Mouse (Mus musculus): ENCODE measurements around the gene Atg4a-ps. TPM values are rescaled to one million over a fixed set of nuclear protein-coding genes. Genes with fewer than 3 reads are reported as not detected.
"Not testable (repeated sequence)": the region's sequence is repeated elsewhere in the genome, so short reads cannot be mapped to it uniquely, and the experiment has no call there.

Gene Atg4a-ps
- 1 to 10 TPM in 1 of 2 experiments, not detected in 1; 1.5 TPM for total RNA-seq (2021)
- long read RNA-seq, experiment 1, result 0 reads
- long read RNA-seq, experiment 2, result 0 reads

GRCm38 (mm10) chr3:103645968-103646367 lies at the start of gene Atg4a-ps:
Gene Atg4a-ps, minus strand, starts transcription at chr3:103646068.
- intact Hi-C loops (cut with DNase I); DNase-seq (ENCODE audit: low spot score in 2 of 2): not testable (repeated sequence)

- intact Hi-C loops (cut with DNase I), result no loop called here
- DNase-seq (ENCODE audit: low spot score in 2 of 2), result no peak
Observed at GRCm38 (mm10) chr3:103695556-103695955, 49.7 kb upstream of the Atg4a-ps start.

- intact Hi-C loops (cut with DNase I), result no loop called here
- no peak for DNase-seq (ENCODE audit: low spot score in 2 of 2)
Observed at GRCm38 (mm10) chr3:103690506-103690905, 44.6 kb upstream of the Atg4a-ps start.

GRCm38 (mm10) chr3:103689043-103689442 lies 43.2 kb upstream of the Atg4a-ps start:
- intact Hi-C loops (cut with DNase I), result no loop called here
- DNase-seq (ENCODE audit: low spot score in 2 of 2), result no peak

DNA sequence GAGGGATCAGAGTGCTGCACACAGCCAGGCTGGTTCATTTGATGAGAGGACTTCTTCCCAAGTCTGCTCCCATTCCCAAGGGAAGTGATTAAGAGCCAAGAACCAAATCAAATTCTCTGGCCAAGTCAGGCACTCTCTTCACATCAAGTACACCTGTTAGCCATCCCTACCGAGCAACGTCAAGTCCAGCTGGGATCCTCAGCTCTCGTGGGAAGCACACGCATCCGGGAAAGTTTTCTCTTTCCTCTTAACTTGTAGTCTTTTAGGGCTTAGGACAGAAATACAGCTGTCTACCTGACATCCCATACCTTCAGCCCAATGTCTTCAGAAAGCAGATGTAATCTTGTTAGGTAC lies 38.1 kb upstream of the Atg4a-ps start:
- DNase-seq (ENCODE audit: low spot score in 2 of 2), result no peak
- intact Hi-C loops (cut with DNase I), result no loop called here

- DNase-seq (ENCODE audit: low spot score in 2 of 2), result peak; percentile 44 to 73
- intact Hi-C loops (cut with DNase I), result no loop called here
Observed at GRCm38 (mm10) chr3:103683234-103683965, 37.5 kb upstream of the Atg4a-ps start.

GRCm38 (mm10) chr3:103682473-103682872 lies 36.6 kb upstream of the Atg4a-ps start:
- peak in 1 of 2 experiments; percentile 28 for DNase-seq (ENCODE audit: low spot score in 2 of 2)
- intact Hi-C loops (cut with DNase I), result no loop called here

DNA sequence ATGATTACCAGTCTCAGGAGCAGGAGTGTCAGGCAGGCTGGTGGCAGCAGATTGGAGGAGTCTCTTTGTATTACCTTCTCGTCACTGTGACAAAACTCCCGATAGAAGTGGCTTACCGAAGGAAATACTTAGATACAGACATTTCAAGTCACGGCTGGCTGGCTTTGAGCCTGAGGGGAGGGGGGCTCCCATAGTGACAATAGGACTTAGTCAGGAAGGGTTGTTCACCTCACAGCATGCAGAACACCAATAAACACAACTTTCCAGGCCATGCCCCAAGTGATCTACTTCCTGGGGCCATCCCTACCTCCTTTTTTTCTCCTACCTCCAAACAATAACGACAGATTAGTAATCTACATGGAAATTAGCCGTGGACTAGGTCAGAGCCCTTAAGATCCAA lies 32.9 kb upstream of the Atg4a-ps start:
- intact Hi-C loops (cut with DNase I), result no loop called here
- DNase-seq (ENCODE audit: low spot score in 2 of 2), result no peak

- intact Hi-C loops (cut with DNase I), result no loop called here
- no peak for DNase-seq (ENCODE audit: low spot score in 2 of 2)
Observed at GRCm38 (mm10) chr3:103672716-103673115, 26.8 kb upstream of the Atg4a-ps start.

DNA sequence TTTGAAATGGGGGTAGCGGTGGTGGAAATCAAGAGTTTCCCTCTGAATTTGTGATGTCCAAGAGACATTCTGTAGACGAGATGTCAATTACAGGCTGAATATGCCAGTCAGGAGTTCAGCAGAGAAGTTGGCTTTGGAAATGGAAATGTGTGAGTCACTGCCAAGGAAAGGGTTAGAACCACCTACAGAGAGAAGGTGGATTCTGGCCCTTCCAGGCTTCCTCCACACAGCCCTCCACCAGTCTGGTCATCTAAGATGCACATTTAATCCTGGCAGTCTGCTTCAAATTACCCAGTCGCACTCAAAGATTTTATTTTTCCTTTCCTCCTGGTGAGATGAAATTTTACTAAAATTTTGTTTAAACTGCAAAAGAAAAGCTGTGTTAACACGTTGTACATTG lies 26.2 kb upstream of the Atg4a-ps start:
- no peak for DNase-seq (ENCODE audit: low spot score in 2 of 2)
- intact Hi-C loops (cut with DNase I), result no loop called here

GRCm38 (mm10) chr3:103663385-103663784 lies 17.5 kb upstream of the Atg4a-ps start:
- intact Hi-C loops (cut with DNase I), result no loop called here
- DNase-seq (ENCODE audit: low spot score in 2 of 2), result no peak

GRCm38 (mm10) chr3:103661714-103662113 lies 15.8 kb upstream of the Atg4a-ps start:
- intact Hi-C loops (cut with DNase I), result no loop called here
- peak in 1 of 2 experiments; percentile 29 for DNase-seq (ENCODE audit: low spot score in 2 of 2)

GRCm38 (mm10) chr3:103660012-103660411 lies 14.1 kb upstream of the Atg4a-ps start:
- intact Hi-C loops (cut with DNase I), result no loop called here
- DNase-seq (ENCODE audit: low spot score in 2 of 2), result peak; percentile 11 to 27

DNA sequence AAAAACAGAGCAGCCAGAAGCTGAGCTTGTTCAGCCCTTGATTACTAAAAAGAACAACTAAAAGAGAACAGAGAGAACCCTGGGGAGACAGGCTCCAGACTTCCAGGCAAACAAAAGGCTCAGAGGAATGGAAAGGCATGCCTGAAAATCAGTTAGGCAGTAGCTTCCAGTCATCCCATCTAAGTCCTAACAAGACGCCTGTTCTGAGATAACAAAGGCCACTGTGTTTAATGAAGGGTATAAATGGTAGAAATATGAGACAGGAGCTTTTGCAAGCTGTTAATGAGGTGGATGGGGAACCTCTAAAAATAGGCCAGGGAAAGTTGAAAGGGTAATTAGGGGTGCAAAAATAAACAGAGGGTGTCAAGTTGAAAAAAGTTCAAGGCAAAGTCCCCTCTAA lies 4.5 kb upstream of the Atg4a-ps start:
- DNase-seq (ENCODE audit: low spot score in 2 of 2), result no peak
- intact Hi-C loops (cut with DNase I), result no loop called here

DNA sequence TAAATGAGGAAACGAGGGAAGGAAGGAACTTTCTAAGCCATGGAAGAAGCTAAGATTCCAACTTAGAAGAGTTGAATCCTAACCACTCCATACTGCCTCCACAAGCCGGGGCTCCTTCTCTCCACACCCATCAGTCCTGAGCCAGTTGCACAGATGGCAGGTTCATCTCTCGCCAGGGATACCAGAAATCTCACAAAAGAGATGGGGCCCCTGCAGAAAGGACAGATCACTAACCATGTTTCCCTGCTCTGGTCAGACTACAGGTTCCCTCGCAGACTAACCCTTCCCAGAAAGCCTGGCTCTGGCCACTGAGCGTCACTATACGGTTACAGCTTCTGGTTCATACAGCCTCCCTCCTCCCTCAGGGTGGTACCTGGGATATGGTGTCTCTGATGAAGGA lies 3.8 kb upstream of the Atg4a-ps start:
- intact Hi-C loops (cut with DNase I), result no loop called here
- DNase-seq (ENCODE audit: low spot score in 2 of 2), result no peak

DNA sequence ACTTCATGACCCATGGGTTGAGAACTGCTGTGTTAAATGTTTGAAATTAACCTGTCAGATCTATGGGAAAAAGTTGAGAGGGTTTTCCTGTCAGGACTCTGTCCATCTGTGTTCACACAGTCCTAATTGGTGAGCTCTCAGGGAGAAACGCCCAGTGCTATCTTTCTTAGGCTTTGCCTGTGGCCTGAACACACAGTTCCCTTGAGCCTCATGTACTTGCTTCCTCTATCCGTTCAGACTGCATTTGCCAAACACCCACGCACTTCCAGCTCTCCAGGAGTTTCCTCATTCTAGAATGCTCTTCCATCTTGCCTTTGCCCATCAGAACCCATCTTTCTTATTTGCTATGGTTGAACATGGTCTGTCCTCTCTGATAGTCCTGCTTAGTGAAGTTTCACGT lies 2.6 kb upstream of the Atg4a-ps start:
- intact Hi-C loops (cut with DNase I), result no loop called here
- DNase-seq (ENCODE audit: low spot score in 2 of 2), result no peak

DNA sequence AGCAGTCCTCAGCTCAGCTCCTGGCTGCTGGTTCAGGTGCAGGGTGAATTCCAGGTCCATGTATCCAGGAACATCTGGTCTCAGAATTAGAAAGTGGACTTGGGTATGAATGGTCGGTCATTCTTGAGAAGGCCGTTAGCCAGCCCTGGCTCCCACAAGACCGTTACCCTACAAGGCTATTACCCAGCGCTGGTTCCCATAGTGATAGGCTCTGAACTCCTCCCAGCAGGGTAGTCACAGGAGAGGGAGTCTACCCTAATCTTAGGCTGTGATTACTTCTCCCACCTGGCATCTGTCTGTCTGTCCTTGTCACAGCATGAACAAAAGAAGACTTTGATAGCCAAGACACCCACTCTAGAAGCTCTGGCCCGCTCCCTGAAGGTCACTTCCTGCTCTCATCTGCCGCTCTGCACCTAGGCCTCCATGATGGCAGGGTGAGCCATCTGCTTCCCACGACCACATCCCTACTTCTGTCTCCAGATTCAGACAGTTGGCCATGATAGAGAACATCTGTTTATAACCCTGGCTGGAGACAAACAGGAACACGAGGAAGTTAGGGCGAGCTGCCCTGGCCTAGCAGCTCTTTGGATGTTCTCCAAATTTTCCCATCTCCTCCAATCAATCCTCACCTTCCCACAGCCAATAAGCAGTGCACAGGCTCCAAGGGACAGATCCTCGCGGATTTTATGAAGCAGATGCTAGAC lies 1.4 kb upstream of the Atg4a-ps start:
- intact Hi-C loops (cut with DNase I), result no loop called here
- no peak for DNase-seq (ENCODE audit: low spot score in 2 of 2)

DNA sequence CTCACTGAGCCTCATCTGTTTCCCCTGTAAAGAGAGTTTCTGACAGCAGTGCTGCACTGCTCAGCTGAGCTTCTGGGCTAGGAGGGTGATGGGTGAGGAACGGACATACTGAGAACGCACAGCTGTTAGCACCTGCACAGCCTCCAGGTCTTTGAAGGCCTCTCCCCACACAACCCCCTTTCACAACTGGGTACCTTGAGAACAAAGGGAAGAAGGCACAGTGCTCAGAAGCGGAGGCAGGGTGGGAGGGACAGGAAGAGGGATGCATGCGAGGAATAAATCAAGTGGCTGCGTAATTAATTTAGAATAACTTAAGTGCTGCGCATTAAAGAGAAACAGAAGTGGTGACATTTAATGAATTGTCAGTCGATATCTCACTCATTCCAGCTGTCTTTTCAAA lies 4.6 kb downstream of the Atg4a-ps start:
- no peak for DNase-seq (ENCODE audit: low spot score in 2 of 2)
- intact Hi-C loops (cut with DNase I), result no loop called here

- no peak for DNase-seq (ENCODE audit: low spot score in 2 of 2)
- intact Hi-C loops (cut with DNase I), result no loop called here
Observed at GRCm38 (mm10) chr3:103640226-103640803, 5.6 kb downstream of the Atg4a-ps start.

DNA sequence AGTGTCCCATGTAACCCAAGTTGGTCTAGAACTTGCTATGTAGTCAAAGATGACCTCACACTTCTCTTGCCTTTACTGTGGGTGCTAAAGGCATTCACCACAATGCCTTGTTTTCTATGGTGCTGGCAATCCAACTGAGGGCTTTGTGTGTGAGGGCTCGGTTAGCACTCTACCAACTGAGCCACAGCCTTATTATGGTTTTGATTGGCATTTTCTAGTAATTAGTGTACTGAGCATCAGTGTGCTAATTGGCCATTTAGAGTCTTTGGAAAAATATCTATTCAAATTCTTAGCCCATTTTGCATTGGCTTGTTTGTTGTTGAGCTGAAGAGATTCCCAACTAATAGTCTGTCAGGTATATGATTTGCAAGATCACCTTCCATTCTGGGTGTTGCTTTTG lies 8.2 kb downstream of the Atg4a-ps start:
- intact Hi-C loops (cut with DNase I), result no loop called here

GRCm38 (mm10) chr3:103634256-103634655 lies 11.6 kb downstream of the Atg4a-ps start:
- intact Hi-C loops (cut with DNase I), result no loop called here
- DNase-seq (ENCODE audit: low spot score in 2 of 2), result no peak

More for the DNA sequence above, 8.2 kb downstream of the Atg4a-ps start:
- DNase-seq (ENCODE audit: low spot score in 2 of 2), result no peak

Measured in left cerebral cortex, postnatal 14 days (tissue).